Mouse (Mus musculus) CH12.LX (cell line): ENCODE measurements around the gene Egfl7. TPM values are rescaled to one million over a fixed set of nuclear protein-coding genes. Genes with fewer than 3 reads are reported as not detected.

Experiments used
- DNase-seq: peaks from one replicate; pipeline ENCODE4 v3.0.0-alpha.2; 2013; ENCODE audit errors: extremely low read depth
- H3K27ac ChIP-seq: 2 replicates; pipeline ENCODE4 v1.5.1; 2012; ENCODE audit warnings: low read depth, mild to moderate bottlenecking, control low read depth, moderate library complexity; ENCODE audit not compliant: insufficient read depth
- H3K27me3 ChIP-seq: replicated peaks from 2 replicates; pipeline ENCODE3; 2012; ENCODE audit warnings: inconsistent platforms
- H3K36me3 ChIP-seq, 2 experiments: replicated peaks in 1 of 2; 2 replicates each; pipeline versions ENCODE3 to v1.6.1; 2012; ENCODE audit warnings: inconsistent platforms in 1 of 2, low read length in 1 of 2, mild to moderate bottlenecking in 1 of 2, mixed read lengths in 1 of 2, moderate library complexity in 1 of 2; ENCODE audit not compliant: control insufficient read depth in 1 of 2, insufficient read depth in 1 of 2
- H3K4me1 ChIP-seq, 2 experiments: 2 replicates each; pipeline ENCODE4 v1.6.1; 2012; ENCODE audit warnings: inconsistent platforms in 1 of 2, moderate library complexity in 1 of 2; ENCODE audit not compliant: insufficient read depth in 2 of 2, control insufficient read depth in 1 of 2
- H3K4me2 ChIP-seq: 2 replicates; pipeline ENCODE4 v1.6.1; 2012; ENCODE audit warnings: low read depth, mild to moderate bottlenecking, control low read depth; ENCODE audit not compliant: poor library complexity, insufficient read depth, severe bottlenecking
- H3K4me3 ChIP-seq, 3 experiments: fragments of 150-350 bp in 1 of 3; sonication (generic) in 1 of 3; replicated peaks in 1 of 3; 2 replicates each; pipeline versions ENCODE3 to v1.5.1; 2011 to 2012; ENCODE audit warnings: low read depth in 2 of 3, low read length in 2 of 3, mild to moderate bottlenecking in 2 of 3, moderate library complexity in 2 of 3, control low read depth in 1 of 3, improper control_type of control experiment in 1 of 3, inconsistent platforms in 1 of 3, mixed read lengths in 1 of 3; ENCODE audit not compliant: poor library complexity in 1 of 3
- H3K79me2 ChIP-seq: replicated peaks from 2 replicates; pipeline ENCODE4 v1.6.1; 2012; ENCODE audit warnings: mild to moderate bottlenecking, moderate library complexity; ENCODE audit not compliant: control insufficient read depth, poor library complexity, insufficient read depth, severe bottlenecking; ENCODE audit errors: extremely low read depth
- H3K9ac ChIP-seq: 2 replicates; pipeline ENCODE4 v1.6.1; 2012; ENCODE audit warnings: low read depth, mild to moderate bottlenecking, control low read depth, moderate library complexity; ENCODE audit not compliant: insufficient read depth
- H3K9me3 ChIP-seq: replicated peaks from 2 replicates; pipeline ENCODE3; 2012; ENCODE audit warnings: low read length, inconsistent platforms, mixed read lengths
- CHD1 ChIP-seq: IDR thresholded peaks from 2 replicates; pipeline ENCODE4 v1.6.1; 2012; ENCODE audit warnings: low read depth, low read length, improper control_type of control experiment, inconsistent platforms
- CHD2 ChIP-seq: IDR thresholded peaks from 2 replicates; pipeline ENCODE4 v1.6.1; 2011; ENCODE audit warnings: low read length, improper control_type of control experiment
- ETS1 ChIP-seq: conservative IDR thresholded peaks from 2 replicates; pipeline ENCODE4 v1.6.1; 2012; ENCODE audit warnings: low read depth, mild to moderate bottlenecking, inconsistent platforms, low read length, improper control_type of control experiment, moderate library complexity
- IRF4 ChIP-seq: IDR thresholded peaks from 2 replicates; pipeline ENCODE4 v1.6.1; 2014; ENCODE audit warnings: low read depth, mild to moderate bottlenecking, inconsistent platforms, low read length, improper control_type of control experiment
- JUN ChIP-seq: IDR thresholded peaks from 2 replicates; pipeline ENCODE4 v1.6.1; 2011; ENCODE audit warnings: low read depth, mild to moderate bottlenecking, low read length, improper control_type of control experiment, moderate library complexity; ENCODE audit not compliant: insufficient read depth
- MAFK ChIP-seq: IDR thresholded peaks from 2 replicates; pipeline ENCODE4 v1.6.1; 2011; ENCODE audit warnings: low read length, improper control_type of control experiment; ENCODE audit not compliant: insufficient replicate concordance
- MAX ChIP-seq: IDR thresholded peaks from 2 replicates; pipeline ENCODE4 v1.6.1; 2011; ENCODE audit warnings: low read length, improper control_type of control experiment
- MAZ ChIP-seq: IDR thresholded peaks from 2 replicates; pipeline ENCODE4 v1.6.1; 2012; ENCODE audit warnings: low read depth, mild to moderate bottlenecking, inconsistent platforms, low read length, improper control_type of control experiment, moderate library complexity
- MYC ChIP-seq: IDR thresholded peaks from 2 replicates; pipeline ENCODE4 v1.6.1; 2011; ENCODE audit warnings: low read depth, mild to moderate bottlenecking, improper control_type of control experiment, low read length
- NELFE ChIP-seq: IDR thresholded peaks from 2 replicates; pipeline ENCODE4 v1.6.1; 2011; ENCODE audit warnings: low read depth, low read length, improper control_type of control experiment
- SMC3 ChIP-seq: IDR thresholded peaks from 2 replicates; pipeline ENCODE4 v1.6.1; 2011; ENCODE audit warnings: low read depth, low read length, improper control_type of control experiment
- TCF12 ChIP-seq: IDR thresholded peaks from 2 replicates; pipeline ENCODE4 v1.6.1; 2014; ENCODE audit warnings: low read depth, mild to moderate bottlenecking, inconsistent platforms, low read length, improper control_type of control experiment
- USF1 ChIP-seq: IDR thresholded peaks from 2 replicates; pipeline ENCODE4 v1.6.1; 2014; ENCODE audit warnings: low read depth, mild to moderate bottlenecking, inconsistent platforms, low read length, improper control_type of control experiment
- USF2 ChIP-seq: conservative IDR thresholded peaks from 2 replicates; pipeline ENCODE4 v1.6.1; 2011; ENCODE audit warnings: low read depth, low read length, improper control_type of control experiment
- ZC3H11A ChIP-seq: IDR thresholded peaks from 2 replicates; pipeline ENCODE4 v1.6.1; 2012; ENCODE audit warnings: low read depth, mild to moderate bottlenecking, inconsistent platforms, low read length, improper control_type of control experiment
- ZKSCAN1 ChIP-seq: IDR thresholded peaks from 2 replicates; pipeline ENCODE4 v1.6.1; 2012; ENCODE audit warnings: low read depth, inconsistent platforms, low read length, improper control_type of control experiment, borderline replicate concordance
- ZMIZ1 ChIP-seq: IDR thresholded peaks from 2 replicates; pipeline ENCODE4 v1.6.1; 2012; ENCODE audit warnings: low read depth, mild to moderate bottlenecking, inconsistent platforms, low read length, improper control_type of control experiment
- ZNF384 ChIP-seq: IDR thresholded peaks from 2 replicates; pipeline ENCODE4 v1.6.1; 2012; ENCODE audit warnings: low read depth, low read length, improper control_type of control experiment, inconsistent platforms
- dilution Hi-C: fragments of 300-500 bp; cut with MboI; formaldehyde crosslinking; loops from 2 replicates; pipeline ENCODE4 v1.14.3; 2020; ENCODE audit warnings: low sequenced_read_pairs; ENCODE audit not compliant: extremely low pct_unique_long_range_greater_than_20kb, extremely low pct_ligation_motif_present
- in situ Hi-C: fragments of 300-500 bp; cut with MboI; formaldehyde crosslinking; loops from 3 replicates; pipeline ENCODE4 v1.14.3; 2019; ENCODE audit warnings: low sequenced_read_pairs, low pct_ligation_motif_present, low pct_unique_long_range_greater_than_20kb, mixed read lengths
- polyA plus RNA-seq: library from polyadenylated mRNA; unstranded; fragments of >175 nt; gene quantifications from 2 replicates; pipeline ENCODE4 v1.2.1, GENCODE M21; 2012; ENCODE audit warnings: low read depth; ENCODE audit not compliant: insufficient read length
- total RNA-seq, 2 experiments: library from RNA; depleted of rRNA; stranded (reverse); fragments of 300-350 nt in 1 of 2; fragments of >200 nt in 1 of 2; gene quantifications; 2 replicates each; pipeline ENCODE4 v1.2.3; 2012 to 2014

The Egfl7 gene
- total RNA-seq (2012; rRNA removed), result 35.0 and 39.3 TPM in 2 replicates
- 18.9 and 20.1 TPM in 2 replicates for total RNA-seq (2014; rRNA removed)
- polyA plus RNA-seq, result 21.4 and 24.7 TPM in 2 replicates

GRCm38 (mm10) chr2:26579714-26580113 lies at the start of gene Egfl7:
Egfl7 (plus strand) TSS chr2:26580014.
- H3K9ac ChIP-seq, result no peak within 1 kb of the TSS
- H3K9me3 ChIP-seq, result no peaks in the 10 kb centered on the region
- no peak within 1 kb of the TSS for H3K4me3 ChIP-seq
- TF ChIP-seq ZC3H11A, result no peak
- TF ChIP-seq MAFK, result no peak
- TF ChIP-seq IRF4, result no peak
- TF ChIP-seq TCF12, result no peak
- TF ChIP-seq CHD2, result no peak
- TF ChIP-seq ZKSCAN1, result no peak
- no peak for TF ChIP-seq CHD1
- no peak for TF ChIP-seq JUN
- TF ChIP-seq ZNF384, result no peak
- TF ChIP-seq NELFE, result no peak
- TF ChIP-seq MAZ, result no peak
- no peak for TF ChIP-seq ZMIZ1
- no peak for TF ChIP-seq USF1
- TF ChIP-seq MAX, result no peak
- no peak for TF ChIP-seq SMC3
- no peak for TF ChIP-seq USF2
- no peak for DNase-seq
- H3K4me2 ChIP-seq, result no peak within 1 kb of the TSS
- in situ Hi-C loops (no loop called here), dilution Hi-C loops (no loop called here)
- H3K27me3 ChIP-seq, result peaks cover 20% of the 10 kb centered on the region
- H3K4me1 ChIP-seq, result peaks cover 14 to 40% of the 10 kb centered on the region in 2 experiments
- H3K27ac ChIP-seq, result no peak within 1 kb of the TSS
- no peaks in the 10 kb centered on the region for H3K36me3 ChIP-seq
- no peaks in the 10 kb centered on the region for H3K79me2 ChIP-seq

- TF ChIP-seq ETS1 (peak; percentile 13; the same call in 1 of the 2 replicates), MYC (no peak), ZNF384 (peak; percentile 48)
- Histone ChIP-seq H3K27me3 (no peaks in the 10 kb centered on the region), H3K36me3 (no peaks in the 10 kb centered on the region), H3K4me3 (no peak overlapping the region), H3K9me3 (no peaks in the 10 kb centered on the region), H3K79me2 (no peaks in the 10 kb centered on the region), H3K4me2 (no peak overlapping the region), H3K27ac (no peak overlapping the region), H3K4me1 (peaks cover 12 to 19% of the 10 kb centered on the region in 2 experiments), H3K9ac (no peak overlapping the region)
- in situ Hi-C loops (no loop called here), dilution Hi-C loops (no loop called here)
- peak; percentile 37 for DNase-seq
These were observed 48.0 kb upstream of the Egfl7 start for GRCm38 (mm10) chr2:26531829-26532228.
